In the genomic region with DNA sequence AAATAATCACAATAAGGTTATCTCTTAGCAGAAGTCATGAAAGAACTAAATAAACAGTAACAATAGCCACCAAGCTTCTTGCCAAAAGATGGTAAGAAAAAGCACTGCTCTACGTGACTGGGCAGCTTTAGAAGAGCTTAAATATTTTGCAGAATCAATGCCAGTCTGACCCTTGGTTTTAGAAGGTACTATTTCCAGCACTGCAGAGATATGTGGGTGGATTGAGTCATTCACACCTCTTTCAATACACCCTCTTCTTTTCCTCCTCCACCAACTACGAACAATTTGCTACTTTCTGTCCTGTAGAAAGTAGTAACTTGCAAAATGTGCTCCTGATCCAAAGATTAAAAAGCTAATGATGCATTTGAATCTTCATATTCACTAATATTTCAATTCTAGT, we compare ENCODE assay signal across 12 mouse cellular contexts.
"Had no signal": no experiment of that assay in that cellular context is flagged by ENCODE, and none has a peak within 500 bp of the region (broad histone marks: within the 10 kb centered on the region; RNA-seq: fewer than 3 reads in every experiment).

No protein-coding gene starts in this region.

- DNase-seq: kidney, adult 18-20 months; kidney, adult 9 months; kidney, postnatal 14 days; kidney, postnatal 4 days; liver, embryonic 13.5 days; lung, adult 2 months; lung, postnatal 14 days; lung, postnatal 4 days; midbrain, embryonic 14.5 days; right cerebral cortex, postnatal 4 days; thymus, postnatal 25 days had no signal

- H3K4me3 ChIP-seq: liver, embryonic 13.5 days had no signal

- H3K27ac ChIP-seq: liver, embryonic 13.5 days; stomach, postnatal 0 days had no signal
